Mouse (Mus musculus) G1E-ER4 (cell line): ENCODE results near the gene Borcs5. TPM values are rescaled to one million over a fixed set of nuclear protein-coding genes. Genes with fewer than 3 reads are reported as not detected.

Experiments used
- GATA1 ChIP-seq: IDR thresholded peaks from one replicate; pipeline ENCODE4 v1.8.0; 2012; ENCODE audit warnings: low read length, inconsistent platforms
- polyA plus RNA-seq: library from polyadenylated mRNA; stranded (reverse); fragments of >175 nt; gene quantifications from 2 replicates; pipeline ENCODE4 v1.2.3, GENCODE M21; 2012

Gene Borcs5
- 12.0 and 15.0 TPM in 2 replicates for polyA plus RNA-seq

DNA sequence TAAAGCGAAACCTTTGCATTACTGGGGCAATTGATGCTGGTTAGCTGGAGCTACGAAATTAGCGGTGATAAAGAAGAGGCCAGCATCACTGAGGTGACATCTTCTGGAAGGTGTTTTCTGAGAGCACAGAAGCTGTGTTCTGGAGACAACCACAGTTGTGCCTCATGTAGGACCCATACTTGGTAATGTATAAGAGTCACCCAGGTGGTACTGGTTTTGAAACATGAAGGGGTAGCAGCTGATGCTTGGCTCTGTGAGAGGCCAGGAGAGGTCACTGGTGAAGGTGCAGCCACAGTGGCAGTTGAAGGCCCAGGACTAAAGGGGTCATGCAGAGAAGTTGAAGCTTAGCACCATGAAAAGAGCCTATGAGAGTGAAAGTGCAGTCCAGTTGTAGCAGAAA is at the start of gene Borcs5:
TSS of gene Borcs5 (plus strand) at position 301 of the 400 bp plus-strand sequence.
- TF ChIP-seq GATA1 = no peak

DNA sequence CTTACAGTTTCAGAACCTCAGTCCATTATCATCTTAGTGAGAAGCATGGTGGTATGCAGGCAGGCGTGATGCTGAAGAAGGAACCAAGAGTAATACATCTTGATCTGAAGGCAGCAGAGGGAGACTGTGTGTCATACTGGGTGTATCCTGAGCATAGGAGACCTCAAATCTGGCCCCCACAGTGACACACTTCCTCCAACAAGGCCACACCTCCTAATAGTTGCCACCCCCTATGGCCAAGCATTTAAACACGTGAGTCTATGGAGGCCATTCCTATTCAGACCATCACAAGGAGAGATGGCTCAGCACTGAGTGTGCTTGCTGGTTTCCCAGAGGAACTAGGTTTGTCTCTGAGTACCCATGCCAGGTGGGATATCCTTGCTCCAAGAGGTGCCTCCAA is 47.7 kb upstream of the Borcs5 start:
- no peak for TF ChIP-seq GATA1

DNA sequence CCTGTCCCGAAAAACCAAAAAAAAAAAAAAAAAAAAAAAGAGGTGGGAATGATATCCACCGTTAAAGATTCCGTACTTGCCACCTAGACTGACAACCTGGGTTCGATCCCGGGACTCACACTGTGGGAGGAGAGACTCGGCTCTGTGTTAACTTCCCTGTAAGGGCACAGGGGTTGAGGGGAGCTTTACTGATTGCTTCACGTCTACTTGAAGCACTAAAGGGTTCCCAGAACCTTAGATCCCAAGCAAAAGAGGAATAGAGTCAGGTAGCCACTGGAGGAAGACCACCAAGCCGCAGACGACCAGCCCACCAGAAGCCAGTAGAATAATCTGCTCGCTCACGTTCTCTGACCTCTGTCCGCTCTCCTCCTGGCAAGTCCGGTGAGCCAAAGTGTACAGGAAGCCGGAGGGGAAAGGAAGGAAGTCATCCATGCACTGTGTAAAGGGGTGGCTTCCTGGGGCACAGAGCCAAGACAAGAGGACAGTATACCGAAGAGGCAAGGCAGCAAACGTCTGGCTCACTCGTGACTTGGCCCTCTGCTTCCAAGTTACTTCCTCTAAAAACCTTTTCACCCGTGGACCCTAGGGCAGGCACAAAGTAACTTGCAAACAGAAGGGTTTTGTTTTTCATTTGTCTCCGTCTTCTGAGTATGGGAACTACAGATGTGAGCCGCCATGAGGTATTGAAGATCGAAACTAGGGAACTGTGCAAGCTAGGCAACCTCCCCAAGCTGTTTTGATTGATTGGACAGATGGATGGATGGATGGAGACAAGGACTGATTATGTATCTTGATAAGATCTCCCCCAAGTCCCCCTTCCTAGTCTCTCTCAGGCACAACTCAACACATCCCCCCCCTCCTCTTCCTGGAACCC is 44.5 kb upstream of the Borcs5 start:
- no peak for TF ChIP-seq GATA1

DNA sequence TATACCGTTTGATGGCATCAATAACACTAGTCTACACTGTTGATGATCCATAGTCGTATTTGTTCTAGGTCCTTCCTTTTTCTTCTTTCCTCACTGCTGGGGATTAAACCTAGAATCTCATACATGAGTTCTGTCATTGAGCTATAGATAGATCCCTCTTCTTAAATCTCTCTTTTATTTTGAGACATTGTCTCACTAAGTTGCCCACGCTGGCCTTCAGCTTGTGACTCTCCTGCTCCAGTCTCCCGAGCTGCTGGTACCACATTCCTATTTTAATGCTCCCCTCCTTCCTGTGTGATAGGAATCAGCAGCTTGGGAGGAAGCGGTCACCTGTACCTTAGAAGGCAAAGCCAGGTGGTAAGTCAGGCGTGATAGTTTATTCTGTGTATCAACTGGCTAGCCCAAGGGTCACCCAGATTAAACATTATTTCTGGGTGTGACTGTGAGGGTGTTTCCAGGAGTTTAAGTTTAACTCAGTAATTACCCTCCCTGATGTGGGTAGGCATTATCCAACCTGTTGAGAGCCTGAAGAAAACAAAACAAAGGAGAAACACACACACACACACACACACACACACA is 41.6 kb upstream of the Borcs5 start:
- TF ChIP-seq GATA1 = no peak

DNA sequence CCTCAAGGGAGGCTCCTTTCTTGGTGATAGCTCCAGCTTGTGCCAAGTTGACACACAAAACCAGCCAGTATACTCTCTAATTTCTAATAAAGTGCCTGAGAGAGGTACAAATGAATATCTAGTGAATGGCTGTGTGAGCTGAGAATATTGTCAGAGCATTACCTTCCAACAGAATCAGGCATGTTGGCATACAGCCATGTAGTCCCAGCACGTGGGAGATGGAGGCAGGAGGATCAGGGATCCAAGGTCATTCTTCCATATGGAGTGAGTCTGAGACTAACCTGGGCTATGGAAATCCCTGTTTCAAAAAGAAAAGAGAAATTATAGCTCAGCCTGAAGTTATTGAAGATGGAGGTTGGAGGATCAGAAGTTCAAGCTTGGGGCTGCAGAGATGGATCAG is 40.1 kb upstream of the Borcs5 start:
- no peak for TF ChIP-seq GATA1

DNA sequence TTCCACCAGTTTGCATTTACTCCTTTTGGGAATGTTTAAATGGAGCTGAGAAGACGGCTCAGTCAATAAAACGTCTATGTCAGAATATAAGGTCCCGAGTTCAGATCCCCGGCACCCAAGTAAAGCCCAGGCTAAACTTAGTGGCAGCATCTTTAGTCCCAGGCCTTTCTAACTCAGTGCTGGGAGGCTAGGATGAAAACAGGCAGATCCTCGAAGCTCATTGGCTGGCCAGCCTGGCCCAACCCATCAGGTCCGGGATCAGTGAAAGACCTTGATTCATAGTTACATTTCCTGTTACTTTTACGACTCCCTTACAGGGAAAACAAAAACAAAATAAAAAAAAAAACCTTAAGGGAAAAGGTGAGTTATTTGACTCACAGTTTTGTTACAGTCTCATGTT is 38.2 kb upstream of the Borcs5 start:
- TF ChIP-seq GATA1 = no peak

DNA sequence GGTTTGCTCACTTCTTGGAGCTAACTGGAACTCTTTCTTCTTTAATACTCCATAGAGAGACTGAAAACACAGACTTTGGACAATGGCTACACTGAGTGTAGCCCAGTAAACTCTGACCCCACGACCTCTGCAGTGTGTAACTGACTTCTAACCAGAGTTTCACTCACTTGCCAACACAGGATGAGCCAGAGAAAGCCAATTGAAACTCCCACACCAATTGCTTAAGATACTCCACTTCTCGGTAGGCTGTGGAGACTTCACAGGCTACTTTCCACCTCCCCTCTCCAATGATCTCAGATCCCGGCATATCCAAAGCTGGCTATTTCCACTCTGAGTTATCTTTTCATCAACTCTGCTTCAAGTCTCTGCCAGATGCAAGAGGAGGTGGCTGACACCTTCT is 37.5 kb upstream of the Borcs5 start:
- TF ChIP-seq GATA1 = no peak

DNA sequence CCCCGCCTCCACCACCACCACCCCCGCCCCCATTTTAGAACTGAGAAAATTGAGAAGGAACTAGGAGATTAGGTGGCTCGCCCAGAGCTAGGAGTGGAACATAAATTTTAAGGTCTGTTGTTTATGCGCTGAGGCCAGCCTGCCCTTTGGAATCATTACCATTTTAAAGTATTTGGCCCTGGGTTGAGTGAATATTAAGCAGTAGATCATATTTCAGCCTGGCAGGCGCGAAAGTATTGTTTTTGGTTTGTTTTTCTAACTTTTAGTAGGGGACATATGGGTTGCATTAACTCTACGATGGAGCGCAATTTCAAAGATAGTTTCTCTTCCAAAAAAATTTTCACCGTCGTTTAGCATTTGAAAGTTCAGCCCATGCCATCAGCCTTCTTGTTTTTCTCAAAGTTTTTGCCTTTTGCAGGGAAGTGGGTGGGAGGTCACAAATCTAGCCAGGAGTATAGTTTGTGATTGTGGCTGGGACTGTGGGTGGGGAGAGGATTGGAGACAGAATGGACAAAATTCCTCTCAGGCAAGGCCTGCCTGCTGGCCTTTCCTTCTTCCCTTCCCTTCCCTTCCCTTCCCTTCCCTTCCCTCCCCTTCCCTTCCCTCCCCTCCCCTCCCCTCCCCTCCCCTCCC is 36.8 kb upstream of the Borcs5 start:
- TF ChIP-seq GATA1 = no peak

DNA sequence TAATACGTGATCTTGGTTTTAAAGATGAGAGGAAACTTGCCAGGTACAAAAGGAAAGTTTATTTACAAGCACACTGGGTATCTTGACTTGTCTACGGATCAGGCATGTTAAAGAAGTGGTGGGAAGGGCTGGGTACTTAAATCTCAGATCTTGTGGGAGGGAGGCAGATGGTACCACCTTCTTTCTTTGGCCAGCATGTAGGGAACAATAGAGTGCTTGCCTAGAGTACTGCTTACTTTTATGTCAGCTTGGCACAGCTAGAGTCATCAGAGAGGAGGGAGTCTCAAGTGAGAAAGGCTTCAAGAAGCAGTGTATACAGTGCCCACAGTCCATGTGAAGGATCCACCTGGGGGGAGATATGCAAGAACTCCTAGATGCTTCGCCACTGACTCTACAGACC is 34.1 kb upstream of the Borcs5 start:
- TF ChIP-seq GATA1 = no peak

DNA sequence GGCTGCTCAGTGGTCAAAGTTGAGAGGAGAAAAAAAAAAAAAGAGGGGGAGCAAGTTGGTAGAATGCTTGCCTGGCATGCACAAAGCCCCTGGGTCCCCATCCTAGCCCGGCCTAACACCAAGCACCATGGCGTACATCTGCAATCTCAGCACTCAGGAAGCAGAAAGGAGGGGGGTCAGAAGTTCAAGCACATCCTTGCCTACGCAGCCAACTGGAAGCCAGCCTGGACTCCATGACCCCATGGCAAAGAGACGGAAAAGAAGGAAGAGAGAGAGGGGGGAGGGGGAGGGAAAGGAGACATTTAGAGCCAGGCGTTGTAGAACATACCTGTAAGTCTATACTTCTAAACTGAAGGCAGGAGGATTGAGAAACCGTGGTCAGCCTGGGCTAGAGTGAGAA is 32.8 kb upstream of the Borcs5 start:
- no peak for TF ChIP-seq GATA1

DNA sequence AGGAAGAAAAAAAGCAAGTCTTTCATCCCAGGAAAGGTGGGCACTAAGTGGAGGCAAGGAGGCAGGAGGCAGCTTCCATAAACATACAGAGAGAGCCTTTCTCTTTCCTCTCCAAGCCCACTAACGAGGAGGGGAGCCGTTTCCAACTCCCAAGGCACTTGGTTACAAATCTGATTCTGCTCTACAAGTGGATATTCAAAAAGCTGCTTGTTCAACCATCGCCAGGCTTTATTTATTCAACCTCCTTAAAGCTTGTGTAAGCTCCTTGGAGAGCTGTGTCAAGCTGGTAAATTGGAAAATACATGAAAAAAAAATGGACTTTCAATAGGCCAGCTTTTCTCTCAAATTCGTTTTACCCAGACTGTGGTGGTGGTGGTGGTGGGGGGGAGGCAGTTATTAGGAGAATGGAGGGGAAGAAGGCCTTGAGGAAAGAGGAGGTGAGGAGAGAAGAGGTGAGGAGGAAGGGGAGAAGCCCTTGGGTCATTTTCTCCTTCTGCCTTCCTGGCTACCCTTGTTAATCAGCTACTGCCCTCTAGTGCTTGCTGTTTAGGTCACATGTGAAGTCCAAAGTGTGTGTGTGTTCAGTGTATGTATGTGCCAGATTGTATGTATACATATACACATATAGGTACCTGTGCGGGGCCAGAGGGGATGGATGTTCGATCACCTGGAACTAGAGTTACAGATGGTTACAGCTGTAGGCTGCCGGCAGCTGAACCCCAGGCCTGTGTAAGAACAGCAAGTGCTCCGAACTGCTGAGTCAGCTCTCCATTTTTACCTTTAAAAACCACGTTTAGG is 32.2 kb upstream of the Borcs5 start:
- TF ChIP-seq GATA1 = no peak

DNA sequence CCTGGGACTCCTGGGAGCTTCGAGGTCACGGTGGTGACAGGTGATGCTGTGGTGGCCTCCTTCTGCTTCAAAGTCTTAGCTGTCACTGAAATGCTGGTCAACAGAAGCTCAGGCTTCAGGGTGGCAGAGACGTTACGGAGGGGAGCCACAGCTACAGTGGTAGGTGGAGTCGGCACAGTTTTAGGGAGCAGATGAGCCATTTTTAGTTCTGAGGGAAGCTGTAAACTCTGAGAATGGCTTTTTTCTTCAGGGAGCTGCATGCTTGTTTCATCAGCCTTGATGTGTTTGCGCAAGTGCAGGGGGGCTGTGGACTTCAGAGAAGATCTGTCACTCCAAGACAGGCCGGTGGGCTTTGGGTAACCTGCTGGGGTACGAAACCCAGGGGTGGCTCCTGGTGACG is 28.9 kb upstream of the Borcs5 start:
- no peak for TF ChIP-seq GATA1

DNA sequence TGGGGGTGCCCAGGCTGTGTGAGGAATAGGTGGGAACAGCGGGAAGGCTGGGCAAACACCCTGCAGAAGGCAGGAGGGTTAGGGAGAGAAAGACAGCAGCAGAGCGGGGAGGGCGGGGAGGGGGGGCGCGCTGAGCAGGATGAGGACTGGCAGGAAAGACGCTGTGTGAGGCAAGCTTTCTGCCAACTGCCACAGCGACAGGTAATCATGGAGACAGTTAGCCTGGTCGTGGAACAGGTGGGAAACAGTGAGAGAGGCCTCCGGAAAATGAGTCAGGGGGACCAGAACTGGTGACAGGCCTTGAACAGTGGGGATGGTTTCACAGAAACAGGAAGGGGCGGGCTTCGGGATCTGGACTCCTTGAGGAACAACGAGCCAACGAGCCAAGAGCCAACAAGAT is 27.4 kb upstream of the Borcs5 start:
- TF ChIP-seq GATA1 = no peak

DNA sequence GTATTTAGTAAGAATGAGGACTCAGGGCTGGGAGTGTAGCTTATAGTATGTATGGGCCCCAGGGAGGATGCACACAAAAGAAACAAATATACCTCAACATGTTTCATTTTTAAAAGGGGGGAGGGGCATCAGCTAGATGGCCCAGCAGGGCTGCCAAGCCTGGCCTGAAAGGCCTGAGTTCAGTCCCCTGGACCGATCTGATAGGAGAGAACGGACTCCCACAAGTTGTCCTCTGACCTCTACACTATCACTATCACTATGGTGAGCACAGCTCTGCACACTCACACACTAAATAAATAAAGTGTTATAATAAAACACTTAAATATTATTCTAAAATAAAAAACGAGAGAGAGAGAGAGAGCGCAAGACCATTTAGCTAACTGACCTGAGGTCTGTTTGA is 25.0 kb upstream of the Borcs5 start:
- TF ChIP-seq GATA1 = no peak

DNA sequence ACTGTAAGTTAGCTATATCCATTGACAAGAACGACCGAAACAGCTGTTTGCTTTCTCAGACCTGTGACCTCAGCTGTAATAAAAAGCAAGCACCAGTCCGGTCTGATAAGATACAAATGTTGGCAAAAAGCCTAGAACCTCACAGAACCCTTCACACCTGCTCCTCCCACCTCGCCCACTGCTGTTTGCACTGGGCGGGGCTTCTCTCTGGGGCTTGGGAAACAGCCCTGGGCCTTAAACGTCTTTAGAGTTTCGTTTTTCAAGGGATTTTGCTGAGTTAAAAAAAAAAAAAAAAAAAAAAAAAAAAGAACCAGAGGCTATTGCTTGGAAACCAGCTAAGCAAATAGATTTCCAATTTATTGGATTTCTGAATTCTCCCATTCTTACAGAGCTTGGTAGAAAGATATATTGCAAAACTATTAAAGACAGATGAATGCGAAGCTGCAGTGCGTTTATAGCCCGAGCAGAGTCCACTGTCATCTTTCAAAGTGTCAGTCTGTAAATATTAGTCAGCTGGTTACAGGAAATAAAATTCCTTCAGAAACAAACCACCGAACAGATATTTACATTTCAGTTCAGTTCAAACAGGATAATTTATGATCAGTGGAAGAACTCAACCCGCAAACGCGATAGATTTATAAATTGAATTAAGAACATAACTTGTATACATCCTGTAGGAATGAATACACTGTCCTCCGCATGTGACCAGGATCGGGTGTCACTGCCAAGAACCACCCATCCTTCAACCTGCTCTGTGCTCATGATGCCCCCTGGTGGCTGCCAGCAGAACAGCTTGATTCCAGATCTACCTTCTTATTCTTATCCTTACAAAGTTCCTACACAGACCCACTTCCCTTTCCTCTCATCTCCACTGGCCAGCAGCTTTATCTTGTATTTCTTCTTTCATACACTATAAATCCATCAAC is 24.3 kb upstream of the Borcs5 start:
- TF ChIP-seq GATA1 = no peak
